Mouse (Mus musculus): ENCODE measurements at regions not wholly inside any gene's neighbourhood (a gene's known extent, or its start where the extent isn't known, plus 50 kb on each side); places are given as distances from the start of the nearest gene placed in this dataset.

DNA sequence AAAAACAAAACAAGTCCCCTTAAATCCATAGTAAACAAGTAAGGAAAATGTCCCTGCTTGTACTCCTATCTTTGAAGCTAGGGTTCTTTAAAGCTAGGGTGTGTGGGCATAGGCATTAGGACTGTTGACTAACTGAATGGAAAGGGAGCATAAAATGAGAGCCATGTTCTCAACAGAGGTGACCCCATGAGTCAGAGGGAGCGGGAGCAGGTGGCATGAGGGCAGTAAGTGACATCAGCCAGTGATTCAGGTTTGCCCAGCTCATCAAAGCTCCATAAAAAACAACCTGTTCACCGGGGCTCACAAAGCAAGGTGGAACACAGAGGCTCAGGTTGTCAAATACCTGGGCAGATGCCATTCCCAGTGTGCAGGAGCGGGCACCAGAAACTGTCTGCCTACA, 104.6 kb upstream of the 1700056E22Rik start:
- no peaks in the 10 kb centered on the region for H3K27me3 ChIP-seq (ENCODE audit: low read depth, poor library complexity, severe bottlenecking)
- no peaks in the 10 kb centered on the region for H3K4me1 ChIP-seq
- no peaks in the 10 kb centered on the region for H3K9me3 ChIP-seq (replicated peaks)
- 93% methylated on average over 3 of the region's 3 CpGs for WGBS
- no peaks in the 10 kb centered on the region for H3K36me3 ChIP-seq
- peak; percentile 5 for DNase-seq (ENCODE audit: low spot score)
- H3K27ac ChIP-seq (replicated peaks), result no peak overlapping the region
- H3K4me3 ChIP-seq, result no peak overlapping the region

GRCm38 (mm10) chr1:184130897-184131296, 96.8 kb upstream of the 1700056E22Rik start:
- Histone ChIP-seq H3K4me1 (no peaks in the 10 kb centered on the region), H3K9me3 (replicated peaks) (no peaks in the 10 kb centered on the region), H3K27ac (replicated peaks) (no peak overlapping the region), H3K27me3 (ENCODE audit: low read depth, poor library complexity, severe bottlenecking) (no peaks in the 10 kb centered on the region), H3K4me3 (no peak overlapping the region), H3K36me3 (no peaks in the 10 kb centered on the region)
- 84% methylated on average over 4 of the region's 4 CpGs for WGBS
- no peak for DNase-seq (ENCODE audit: low spot score)

GRCm38 (mm10) chr1:184127321-184127720, 93.2 kb upstream of the 1700056E22Rik start:
- no peak for DNase-seq (ENCODE audit: low spot score)
- 87% methylated on average over 4 of the region's 4 CpGs for WGBS
- no peaks in the 10 kb centered on the region for H3K9me3 ChIP-seq (replicated peaks)

GRCm38 (mm10) chr1:184126909-184127308, 92.8 kb upstream of the 1700056E22Rik start:
- no peaks in the 10 kb centered on the region for H3K9me3 ChIP-seq (replicated peaks)
- no peaks in the 10 kb centered on the region for H3K4me1 ChIP-seq
- no peak overlapping the region for H3K4me3 ChIP-seq
- DNase-seq (ENCODE audit: low spot score), result no peak
- no peaks in the 10 kb centered on the region for H3K27me3 ChIP-seq (ENCODE audit: low read depth, poor library complexity, severe bottlenecking)
- 92% methylated on average over 3 of the region's 3 CpGs for WGBS
- no peaks in the 10 kb centered on the region for H3K36me3 ChIP-seq
- no peak overlapping the region for H3K27ac ChIP-seq (replicated peaks)

More at GRCm38 (mm10) chr1:184127321-184127720, 93.2 kb upstream of the 1700056E22Rik start:
- Histone ChIP-seq H3K36me3 (no peaks in the 10 kb centered on the region), H3K4me1 (no peaks in the 10 kb centered on the region), H3K4me3 (no peak overlapping the region), H3K27me3 (ENCODE audit: low read depth, poor library complexity, severe bottlenecking) (no peaks in the 10 kb centered on the region), H3K27ac (replicated peaks) (no peak overlapping the region)

Measured in midbrain, embryonic 10.5 days (tissue).